Mouse (Mus musculus) spleen, adult 2 months (tissue): ENCODE data around the gene Fam168b.

Experiments used
- CTCF ChIP-seq: fragments of 200-500 bp; IDR thresholded peaks from 2 replicates; pipeline ENCODE4 v1.5.1; 2011; ENCODE audit warnings: mild to moderate bottlenecking, inconsistent platforms; ENCODE audit not compliant: insufficient read depth, insufficient read length, insufficient replicate concordance; ENCODE audit errors: extremely low read depth
- POLR2A ChIP-seq: fragments of 200-500 bp; IDR thresholded peaks from 2 replicates; pipeline ENCODE4 v1.6.1; 2011; ENCODE audit warnings: low read depth, low read length, inconsistent platforms

DNA sequence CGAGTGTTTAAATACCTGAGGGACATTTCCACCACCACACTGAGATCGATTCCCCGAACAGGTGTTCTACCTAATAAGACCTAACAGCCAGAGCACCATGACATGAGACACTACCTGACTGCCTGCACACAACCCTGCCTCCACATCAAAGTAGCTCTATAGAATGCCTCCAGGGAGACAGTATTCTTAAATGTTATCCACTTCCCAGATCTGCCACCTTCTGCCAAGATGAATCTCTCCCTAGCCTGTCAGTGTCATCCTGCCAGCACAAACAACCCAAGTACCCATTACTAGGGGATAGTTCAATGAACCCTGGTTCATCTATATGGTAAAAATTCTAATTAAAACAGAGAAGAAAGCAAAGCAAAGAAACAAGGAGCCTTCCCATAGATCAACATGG is 4.2 kb upstream of the Fam168b start:
- TF ChIP-seq CTCF (no peak), POLR2A (no peak)
